Mouse (Mus musculus) spleen, postnatal 4 days (tissue): ENCODE results near the gene Cxcl16.
A peak's percentile ranks its signal among the peaks of the same experiment; 100 is the strongest.
"Not testable (repeated sequence)": the region's sequence is repeated elsewhere in the genome, so short reads cannot be mapped to it uniquely, and the experiment has no call there.

Experiments
- DNase-seq, 2 experiments: peaks; one replicate each; pipeline ENCODE4 v3.0.0; 2022; ENCODE audit warnings: low spot score in 2 of 2

Cxcl16 gene

DNA sequence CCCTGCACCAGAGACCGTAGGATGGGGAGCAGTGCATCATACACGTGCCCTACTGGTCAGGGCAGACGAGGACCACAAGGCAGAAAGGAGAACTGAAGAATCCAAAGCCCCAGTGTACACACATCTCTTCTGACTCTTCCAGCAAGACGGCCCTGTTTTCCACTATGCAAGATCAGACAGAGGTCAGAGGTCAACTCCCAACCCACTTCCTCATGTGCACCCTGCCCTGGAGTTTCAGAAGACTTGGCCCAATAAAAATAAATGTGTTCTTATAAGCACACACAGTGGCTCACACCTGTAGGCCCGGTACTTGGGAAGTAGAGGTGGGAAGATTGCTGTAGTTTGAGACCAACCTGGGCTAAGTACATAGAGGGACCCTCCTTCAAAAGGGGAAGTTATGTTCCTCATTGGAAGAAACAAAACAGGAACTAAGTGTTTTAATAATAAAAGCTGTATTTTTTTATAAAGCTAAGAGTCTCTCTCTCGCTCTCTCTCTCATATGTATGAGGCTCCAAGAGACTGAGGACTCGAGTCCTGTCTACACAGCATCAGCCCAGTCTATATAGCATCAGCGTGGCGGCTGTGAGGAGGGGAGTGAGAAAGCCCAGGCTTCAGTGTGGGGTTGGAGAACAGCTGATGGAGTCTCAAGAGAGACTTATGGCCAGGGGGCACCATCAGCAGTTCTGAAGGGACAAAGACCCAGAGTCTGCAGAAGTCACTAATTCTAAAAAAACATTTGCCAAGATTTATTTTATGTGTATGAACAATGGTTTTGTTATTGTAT is 6.3 kb downstream of the Cxcl16 start:
- DNase-seq: peak in 1 of 2 experiments; percentile 57

DNA sequence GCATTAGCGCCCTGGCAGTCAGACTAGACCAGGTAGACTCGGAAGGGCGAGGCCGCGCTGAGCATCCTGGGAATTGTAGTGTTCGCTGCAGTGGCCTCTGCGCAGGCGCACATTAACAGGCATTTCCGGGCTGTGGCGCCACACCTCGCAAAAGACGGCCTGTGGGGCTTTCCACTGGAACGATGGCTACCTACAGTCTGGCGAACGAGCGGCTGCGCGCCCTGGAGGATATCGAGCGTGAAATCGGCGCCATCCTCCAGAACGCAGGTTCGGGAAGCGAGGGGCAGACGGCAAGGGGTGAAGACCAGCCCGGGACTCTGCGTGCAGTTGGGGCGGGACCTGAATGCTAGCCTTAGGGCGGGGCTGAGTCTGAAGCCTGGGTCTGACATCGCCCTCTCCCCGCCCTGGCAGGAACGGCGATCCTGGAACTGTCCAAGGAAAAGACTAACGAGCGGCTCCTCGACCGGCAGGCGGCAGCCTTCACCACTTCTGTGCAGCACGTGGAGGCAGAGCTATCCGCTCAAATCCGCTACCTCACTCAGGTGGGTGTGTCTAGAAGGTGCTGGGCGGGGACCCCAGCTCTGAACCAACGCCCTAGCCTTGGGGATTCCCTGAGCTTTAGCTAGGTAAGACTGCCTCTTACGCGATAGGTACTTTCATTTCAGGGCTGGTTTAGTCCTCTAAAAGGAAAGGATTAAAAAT is 7.8 kb downstream of the Cxcl16 start, which contains the start of gene Med11:
TSS of gene Med11 (plus strand) at position 123 of the 702 bp plus-strand sequence.
- DNase-seq: peak; percentile 92 to 96

DNA sequence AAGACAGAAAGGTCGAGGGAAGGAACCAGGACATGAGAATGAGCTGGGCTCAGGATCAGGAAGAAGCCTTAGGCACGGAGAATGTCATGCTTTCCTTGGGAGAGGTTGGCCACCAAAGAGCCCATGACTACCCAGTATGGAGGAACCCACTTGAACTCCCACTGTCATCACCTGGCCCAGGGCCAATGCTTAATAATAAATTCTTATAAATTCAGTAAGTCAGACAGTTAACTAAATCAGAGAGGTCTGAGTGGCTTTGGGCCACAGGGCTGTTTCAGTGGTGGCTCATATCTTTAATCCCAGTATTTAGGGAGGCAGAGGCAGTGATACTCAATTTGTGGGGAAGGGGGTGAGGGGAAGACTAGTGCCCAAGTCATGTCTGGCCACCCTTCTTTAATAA is 8.9 kb downstream of the Cxcl16 start:
- peak in 1 of 2 experiments; percentile 50 for DNase-seq

DNA sequence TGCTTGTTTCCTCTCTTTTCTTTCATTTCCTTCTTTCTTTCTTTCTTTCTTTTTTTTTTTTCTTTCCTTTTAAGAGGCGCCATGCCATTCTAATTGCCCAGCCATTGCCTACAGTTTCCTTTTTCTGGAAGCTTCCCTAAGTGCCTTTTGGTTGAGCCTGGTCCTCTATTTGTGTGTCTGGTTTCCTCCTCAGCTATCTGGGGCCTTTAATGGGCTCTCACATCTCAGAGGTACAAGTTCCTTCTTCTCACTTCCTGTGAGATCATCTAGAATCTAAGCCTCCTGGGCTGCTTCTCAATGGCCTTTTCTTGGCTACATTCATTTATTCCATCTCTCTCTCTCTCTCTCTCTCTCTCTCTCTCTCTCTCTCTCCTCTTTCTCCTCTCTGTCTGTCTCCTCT is 12.4 kb downstream of the Cxcl16 start:
- DNase-seq: no peak

DNA sequence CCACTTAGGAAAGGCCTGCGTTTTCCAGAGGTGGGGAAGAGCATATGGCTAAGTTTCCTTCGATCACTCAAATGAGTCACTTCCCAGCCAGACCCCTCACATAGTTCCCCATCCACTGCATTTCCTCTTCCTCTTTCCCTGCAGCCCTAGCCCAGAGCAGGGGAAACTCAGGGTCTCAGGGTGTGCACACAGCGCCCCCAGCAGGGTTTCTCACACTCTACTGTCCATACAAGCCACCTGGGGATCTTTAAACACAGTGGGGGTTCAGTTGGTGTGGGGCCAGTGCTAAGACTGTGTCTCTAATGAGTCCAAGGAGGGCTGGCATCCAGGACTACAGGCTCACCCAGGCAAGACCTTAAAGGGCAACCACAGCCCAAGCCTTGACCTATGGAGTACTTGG is 13.0 kb downstream of the Cxcl16 start:
- DNase-seq: peak in 1 of 2 experiments; percentile 61

DNA sequence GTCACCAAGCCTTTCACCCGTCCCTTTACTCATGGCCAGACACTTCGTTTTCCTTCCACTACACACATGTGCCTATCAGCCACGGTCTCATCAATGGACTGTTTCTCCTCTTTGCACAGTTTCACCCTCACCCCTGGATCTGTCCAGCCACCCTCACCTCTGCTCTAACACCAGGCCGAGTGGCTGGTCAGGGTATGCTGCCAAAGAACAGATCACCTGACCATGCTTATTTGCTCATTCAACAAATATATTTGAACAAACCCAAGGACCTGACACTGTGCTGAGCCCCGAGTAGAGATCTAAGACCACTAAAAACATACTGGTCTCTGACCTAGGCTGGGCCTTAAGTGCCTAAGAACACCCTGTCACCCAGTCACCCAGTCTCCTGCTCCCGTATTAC is 15.1 kb downstream of the Cxcl16 start:
- no peak for DNase-seq

DNA sequence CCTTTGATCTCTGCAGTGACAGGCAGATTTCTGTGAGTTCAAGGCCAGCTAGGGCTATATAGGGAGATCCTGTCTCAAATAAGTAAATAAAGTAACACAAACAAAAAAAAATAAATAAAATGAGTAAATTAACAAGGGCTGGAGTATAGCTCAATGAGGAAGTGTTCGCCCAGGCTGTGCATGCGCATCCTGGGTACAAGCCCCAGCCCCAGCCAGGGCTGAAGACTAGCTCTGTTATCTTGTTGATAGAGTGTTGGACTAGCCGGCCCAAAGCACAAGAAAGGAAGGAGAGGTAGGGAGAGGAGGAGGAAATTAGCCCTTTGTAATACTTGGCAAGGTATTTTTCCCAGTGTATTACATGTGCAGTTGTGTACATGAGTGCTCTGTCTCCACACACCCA is 15.8 kb downstream of the Cxcl16 start:
- DNase-seq: no peak

DNA sequence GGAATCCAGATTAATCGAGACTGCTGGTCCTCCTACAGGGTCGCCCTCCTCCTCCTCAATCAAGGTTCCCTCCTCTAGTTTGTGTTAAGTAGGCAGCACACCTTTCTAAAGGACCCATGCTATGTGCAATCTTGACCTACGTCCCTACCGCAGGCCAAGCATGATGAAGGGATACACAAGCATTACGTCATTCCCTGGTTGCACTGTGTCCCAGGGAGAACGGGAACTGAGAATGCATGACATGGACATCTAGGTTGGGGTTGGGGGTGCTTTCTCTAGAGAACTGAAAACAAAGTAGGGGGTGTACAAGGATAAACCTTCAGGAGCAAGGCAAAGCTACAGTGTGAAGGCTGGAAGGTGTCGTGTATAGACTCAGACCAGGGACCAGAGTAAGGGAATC is 17.9 kb downstream of the Cxcl16 start:
- no peak for DNase-seq

DNA sequence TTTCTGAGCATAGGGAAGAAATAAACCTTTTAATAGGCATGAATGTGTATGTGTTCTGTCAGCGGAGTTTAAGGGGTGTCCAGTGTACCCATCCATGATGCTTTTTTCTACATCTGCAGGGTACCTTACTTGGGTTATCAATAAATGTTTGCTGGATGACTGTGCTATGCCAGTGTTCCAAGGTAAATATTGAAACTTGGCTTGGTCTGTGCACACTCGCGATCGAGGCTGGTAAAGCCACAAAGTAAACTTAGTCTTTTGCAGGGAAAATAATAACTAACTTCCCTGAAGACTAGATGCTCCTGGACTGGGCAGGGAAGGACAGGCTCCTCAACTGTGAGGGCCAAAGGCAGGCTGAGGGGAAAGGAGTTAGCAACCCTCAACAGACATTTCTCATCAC is 19.1 kb downstream of the Cxcl16 start:
- no peak for DNase-seq

DNA sequence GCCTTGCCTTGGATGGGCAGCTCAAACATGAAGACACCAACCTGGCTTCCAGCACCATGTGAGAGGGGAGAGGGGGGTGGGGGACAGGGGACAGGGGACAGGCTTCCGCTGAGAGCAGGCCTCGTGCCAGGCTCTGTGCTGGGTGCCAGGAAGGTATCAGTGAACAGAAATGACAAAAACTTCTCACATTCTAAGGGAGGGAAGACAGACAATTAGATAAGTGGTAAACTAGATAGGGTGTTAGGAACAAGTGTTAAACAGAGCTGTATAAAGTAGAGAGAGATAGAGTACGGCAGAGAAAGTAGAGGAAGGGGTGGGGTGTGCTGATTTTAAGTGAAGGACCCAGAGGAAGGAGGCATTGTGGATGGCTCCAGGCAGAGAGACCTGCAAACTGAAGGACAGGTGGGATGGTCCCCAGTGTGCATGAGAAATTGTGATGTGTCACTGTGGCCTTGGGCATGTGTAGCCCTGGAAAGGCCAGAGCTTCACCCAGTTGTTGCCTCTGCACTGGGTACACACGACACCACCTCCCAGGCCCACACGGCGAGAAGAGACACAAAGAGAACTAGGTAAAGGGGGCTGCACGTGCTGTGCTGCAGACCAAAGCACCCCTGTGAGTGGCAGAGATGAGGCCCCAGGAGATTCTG is 20.9 kb downstream of the Cxcl16 start:
- DNase-seq: no peak

DNA sequence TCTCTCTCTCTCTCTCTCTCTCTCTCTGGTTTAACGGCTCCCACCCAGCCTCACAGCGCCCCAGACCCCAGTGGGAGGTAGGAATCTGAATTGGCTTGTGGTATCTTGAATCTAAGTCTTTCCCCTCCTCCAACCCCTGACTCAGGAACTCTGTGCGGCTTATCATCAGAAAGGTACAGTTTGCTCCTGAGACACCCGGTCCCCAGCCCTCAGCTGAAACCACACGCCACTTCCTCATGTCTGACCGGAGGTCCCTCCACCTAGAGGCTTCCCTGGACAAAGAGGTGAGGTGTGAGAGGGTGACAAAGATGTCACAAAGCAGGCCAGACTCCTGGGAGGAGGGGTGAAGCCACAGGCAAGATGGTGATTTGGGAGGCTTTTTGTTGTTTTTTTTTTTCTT is 22.4 kb downstream of the Cxcl16 start:
- DNase-seq: no peak

DNA sequence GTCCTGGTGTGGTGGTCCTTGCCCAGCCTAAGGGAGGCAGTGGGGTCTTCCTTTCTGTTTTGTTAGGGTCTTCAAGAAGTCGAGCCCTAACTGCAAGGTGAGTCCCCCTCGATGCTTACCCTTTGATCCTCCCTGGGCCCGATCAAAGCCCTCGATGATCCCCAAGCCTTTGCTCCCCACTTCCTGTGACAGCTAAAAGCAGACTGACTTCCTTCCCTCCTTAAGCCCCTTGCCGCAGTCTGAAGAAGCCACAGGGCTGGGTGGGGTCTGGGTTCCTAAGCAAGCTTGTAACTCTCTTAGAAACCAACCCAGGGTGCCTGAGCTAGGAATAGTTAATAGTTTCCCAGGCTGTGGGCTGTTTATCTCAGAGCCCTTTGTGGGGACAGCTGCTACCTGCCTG is 24.3 kb downstream of the Cxcl16 start:
- DNase-seq: no peak

DNA sequence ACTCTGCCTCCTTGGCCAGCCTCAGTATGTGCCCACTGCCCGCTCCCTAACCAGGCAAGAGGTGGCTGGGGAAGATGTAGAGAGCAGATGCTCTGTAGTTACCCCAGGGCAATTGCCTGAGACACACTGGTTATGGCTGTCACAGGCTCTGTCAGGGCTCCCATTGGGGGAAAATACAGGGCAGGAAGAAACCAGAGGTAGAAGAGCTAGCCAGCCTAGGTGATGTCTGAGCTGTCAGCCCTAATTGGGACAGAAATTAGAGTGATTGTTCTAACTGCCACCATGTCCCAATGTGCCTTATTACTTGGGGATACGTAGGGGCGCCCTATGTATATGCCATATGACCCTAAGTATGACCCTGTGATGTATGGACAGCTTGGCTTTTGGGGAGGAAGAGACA is 25.8 kb downstream of the Cxcl16 start:
- no peak for DNase-seq

DNA sequence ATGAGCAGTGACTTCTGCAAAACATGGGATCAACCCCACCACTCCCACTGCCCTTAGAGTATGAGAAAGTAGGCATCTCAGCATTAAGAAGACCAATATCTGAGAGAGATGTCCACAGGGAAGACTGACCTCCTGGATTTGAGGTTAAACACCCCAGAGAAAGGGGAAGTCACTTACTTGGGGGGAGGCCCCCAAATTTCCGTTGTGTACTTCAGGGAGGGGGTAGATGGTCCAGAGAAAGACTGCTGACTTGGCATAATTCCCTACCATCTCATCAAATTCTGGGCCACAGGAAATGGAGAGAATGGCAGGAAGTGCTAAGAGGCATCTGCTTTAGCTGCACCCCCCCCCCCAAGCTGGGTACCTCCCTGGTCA is 26.2 kb downstream of the Cxcl16 start:
- DNase-seq: no peak

DNA sequence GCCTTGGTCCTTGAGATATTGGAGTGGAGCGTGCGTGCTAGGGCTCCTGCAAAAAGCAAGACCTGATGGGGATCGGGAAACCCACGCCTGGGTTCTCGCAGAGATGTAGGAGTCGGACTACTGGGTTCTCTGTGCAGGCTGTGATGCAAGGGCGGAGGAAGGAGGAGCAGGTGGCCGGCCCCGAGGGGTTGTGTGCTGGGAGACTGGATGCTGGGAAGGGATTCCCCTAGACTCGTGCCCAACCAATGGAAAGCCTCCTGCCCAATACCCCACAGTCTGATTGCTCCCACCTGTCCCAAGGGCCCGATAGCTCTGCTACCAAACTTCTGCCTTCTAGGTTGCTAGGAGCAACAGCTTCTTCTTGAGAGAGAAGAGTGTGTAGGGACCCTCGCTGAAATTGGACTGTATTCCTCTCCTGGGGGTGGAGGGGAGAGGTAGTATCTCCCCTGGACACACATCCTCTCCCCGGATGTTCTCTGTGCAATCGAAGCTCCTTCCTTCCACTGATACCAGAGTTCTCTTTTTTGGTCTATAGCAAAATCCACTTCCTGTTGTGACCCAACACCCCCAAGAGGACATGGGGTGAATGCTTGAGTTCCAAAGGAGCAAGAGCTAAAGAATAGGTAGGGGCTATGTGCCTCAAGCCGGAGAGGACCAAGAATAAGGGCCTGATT is 26.8 kb downstream of the Cxcl16 start:
- DNase-seq: peak in 1 of 2 experiments; percentile 30

DNA sequence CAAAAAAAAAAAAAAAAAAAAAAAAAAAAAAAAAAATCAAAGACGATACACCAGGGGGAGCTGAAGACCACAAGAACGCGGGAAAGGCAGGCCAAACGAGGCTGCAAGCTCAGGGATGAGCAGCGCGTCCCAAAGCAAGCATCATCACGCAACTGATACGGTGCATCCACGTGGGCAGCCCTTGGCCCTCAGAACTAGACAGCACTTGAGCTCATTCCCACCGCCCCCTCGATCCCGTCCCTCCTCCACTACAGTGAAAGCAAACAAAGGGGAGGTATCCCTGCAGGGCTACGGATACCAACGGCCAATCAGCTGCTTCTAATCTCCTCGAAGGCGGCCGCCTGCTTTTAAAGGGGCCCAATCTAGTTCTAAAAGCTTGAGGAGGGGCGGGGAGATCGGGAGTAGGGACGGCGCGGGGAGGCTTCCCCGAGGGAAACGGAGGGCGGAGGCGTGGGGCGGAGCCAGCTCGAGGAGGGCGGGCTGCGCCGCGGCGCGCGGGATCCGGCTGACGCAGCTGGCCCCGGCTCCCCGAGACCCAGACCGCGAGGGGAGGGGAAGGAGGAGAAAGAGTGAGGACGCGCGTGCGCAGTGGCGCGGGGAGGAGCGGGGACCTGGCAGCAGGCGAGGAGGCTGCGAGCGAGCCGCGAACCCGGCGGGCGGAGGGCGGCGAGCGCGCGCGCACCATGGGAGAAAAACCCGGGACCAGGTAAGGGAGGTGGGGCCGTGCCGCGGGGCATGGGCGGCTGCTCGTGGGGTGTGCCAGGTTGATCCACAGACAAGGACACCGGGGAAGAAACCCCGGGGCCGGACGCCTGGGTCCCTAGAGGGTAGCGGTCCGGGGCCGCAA is 27.5 kb downstream of the Cxcl16 start, which contains the start of gene Arrb2:
TSS of gene Arrb2 (plus strand) at position 588 of the 847 bp plus-strand sequence.
- peak; percentile 97 to 99 for DNase-seq

DNA sequence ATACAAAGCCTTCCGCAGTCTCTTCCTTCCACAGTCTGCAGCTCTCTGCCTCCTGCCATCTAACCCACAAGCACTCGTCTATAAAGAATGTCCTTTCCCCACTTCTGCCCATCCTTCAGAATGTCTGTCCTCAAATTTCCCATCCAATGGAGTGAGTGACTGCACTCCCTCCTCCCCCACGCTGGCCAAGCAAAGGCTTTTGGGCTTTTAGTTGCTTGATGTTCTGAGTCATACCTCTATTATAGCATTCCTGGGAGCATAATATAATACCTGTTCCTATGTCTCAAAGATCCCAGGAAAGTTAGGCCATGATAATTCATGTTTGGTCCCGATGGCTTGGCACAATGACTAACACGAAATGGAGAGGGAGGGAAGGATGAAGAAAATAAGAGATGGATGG is 28.2 kb downstream of the Cxcl16 start:
- DNase-seq: no peak

DNA sequence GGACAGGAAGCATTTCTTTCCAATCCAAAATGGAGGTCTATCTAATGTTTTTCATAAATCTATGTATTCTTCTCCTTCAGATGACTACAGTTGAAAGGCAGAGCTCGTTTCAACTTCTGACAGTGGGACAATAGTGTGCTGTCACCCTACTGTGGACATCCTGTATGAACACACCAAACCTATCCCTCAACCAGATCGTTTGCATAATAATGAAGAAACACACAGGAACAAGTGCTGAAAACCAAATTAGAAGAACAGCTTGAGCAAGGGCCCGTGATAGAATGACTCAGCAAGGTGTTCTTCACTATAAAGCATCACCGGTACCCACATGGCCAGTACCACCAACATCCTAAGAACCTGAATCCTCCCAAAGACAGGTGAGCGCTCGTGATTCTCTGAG is 33.2 kb downstream of the Cxcl16 start:
- DNase-seq: not testable (repeated sequence)

DNA sequence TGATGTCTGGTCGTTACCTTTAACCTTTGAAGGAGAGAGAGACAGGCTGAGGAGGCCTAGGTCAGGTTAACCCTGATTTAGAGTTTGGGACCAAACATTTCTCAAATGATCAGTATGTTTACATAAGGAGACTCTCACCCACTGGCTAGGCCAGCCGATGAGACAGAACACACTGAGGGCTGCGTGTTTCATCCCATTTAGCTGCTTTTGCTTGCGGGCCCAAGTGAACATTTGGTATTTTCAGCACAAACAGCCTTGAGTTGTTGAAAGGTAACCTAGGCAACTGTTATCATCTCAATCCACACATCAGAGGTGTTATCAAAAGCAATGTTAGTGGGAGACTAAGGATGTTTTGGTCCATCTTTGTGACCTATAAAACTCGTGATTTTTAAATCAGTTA is 40.3 kb downstream of the Cxcl16 start:
- no peak for DNase-seq

DNA sequence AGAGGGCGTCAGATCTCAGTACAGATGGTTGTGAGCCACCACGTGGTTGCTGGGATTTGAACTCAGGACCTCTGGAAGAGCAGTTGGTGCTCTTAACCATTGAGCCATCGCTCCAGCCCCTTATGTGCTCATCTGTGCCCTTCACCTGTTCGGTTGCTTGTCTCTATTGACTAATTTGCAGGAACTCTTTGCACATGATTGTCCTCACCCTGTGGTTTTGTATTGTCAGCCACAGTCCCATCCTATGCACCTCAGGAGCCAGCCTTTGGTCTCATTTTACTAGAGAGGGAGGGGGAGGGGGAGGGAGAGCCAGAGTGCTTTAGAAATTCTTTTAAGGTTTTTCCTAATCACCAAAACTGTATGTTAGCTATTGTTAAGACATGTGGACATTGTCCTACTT is 41.6 kb downstream of the Cxcl16 start:
- DNase-seq: no peak

DNA sequence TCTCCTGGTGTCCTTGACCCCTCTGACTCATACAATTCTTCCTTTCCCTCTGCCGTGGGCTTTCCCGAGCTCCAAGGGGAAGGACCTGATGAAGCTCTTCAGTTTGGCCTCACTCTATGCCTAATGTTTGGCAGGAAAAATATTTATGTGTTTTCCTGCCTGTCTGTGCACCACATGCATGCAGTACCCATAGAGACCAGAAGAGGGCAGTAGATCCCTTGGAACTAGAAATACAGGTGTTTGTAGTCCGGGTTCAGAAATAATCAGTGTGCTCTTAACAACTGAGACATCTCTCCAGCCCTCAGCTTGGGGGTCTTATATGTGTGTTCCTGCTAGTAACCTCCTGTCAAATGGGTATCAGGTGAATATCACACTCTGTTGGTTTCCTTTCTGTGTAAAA is 45.8 kb downstream of the Cxcl16 start:
- DNase-seq: peak; percentile 76 to 92
